Mouse (Mus musculus): ENCODE results near the gene Stk40.
A peak's percentile ranks its signal among the peaks of the same experiment; 100 is the strongest.
"Not testable (repeated sequence)": the region's sequence is repeated elsewhere in the genome, so short reads cannot be mapped to it uniquely, and the experiment has no call there.

Stk40 gene

GRCm38 (mm10) chr4:126156617-126157016 lies 52.9 kb downstream of the Stk40 start:
- DNase-seq (ENCODE audit: low spot score) = no peak

- no peak for DNase-seq (ENCODE audit: low spot score)
Observed at GRCm38 (mm10) chr4:126157562-126157961, 53.8 kb downstream of the Stk40 start.

GRCm38 (mm10) chr4:126159455-126159854 lies 55.7 kb downstream of the Stk40 start:
- DNase-seq (ENCODE audit: low spot score) = no peak

- no peak for DNase-seq (ENCODE audit: low spot score)
Observed at GRCm38 (mm10) chr4:126160981-126161380, 57.2 kb downstream of the Stk40 start.

- DNase-seq (ENCODE audit: low spot score) = no peak
Observed at GRCm38 (mm10) chr4:126161456-126161855, 57.7 kb downstream of the Stk40 start.

GRCm38 (mm10) chr4:126161986-126162385 lies 58.2 kb downstream of the Stk40 start:
- DNase-seq (ENCODE audit: low spot score) = no peak

GRCm38 (mm10) chr4:126162544-126163066 lies 58.8 kb downstream of the Stk40 start:
- DNase-seq (ENCODE audit: low spot score) = peak; percentile 95

GRCm38 (mm10) chr4:126163067-126163659 lies 59.4 kb downstream of the Stk40 start, which contains the start of gene Sh3d21:
Gene Sh3d21 (minus strand): TSS chr4:126163491.
- DNase-seq (ENCODE audit: low spot score) = peak; percentile 47

GRCm38 (mm10) chr4:126163685-126164084 lies 59.9 kb downstream of the Stk40 start:
- DNase-seq (ENCODE audit: low spot score) = no peak

GRCm38 (mm10) chr4:126165092-126165491 lies 61.3 kb downstream of the Stk40 start:
- DNase-seq (ENCODE audit: low spot score) = not testable (repeated sequence)

- peak; percentile 76 for DNase-seq (ENCODE audit: low spot score)
Observed at GRCm38 (mm10) chr4:126166084-126166483, 62.3 kb downstream of the Stk40 start.

- no peak for DNase-seq (ENCODE audit: low spot score)
Observed at GRCm38 (mm10) chr4:126168851-126169250, 65.1 kb downstream of the Stk40 start.

GRCm38 (mm10) chr4:126170737-126171136 lies 67.0 kb downstream of the Stk40 start:
- not testable (repeated sequence) for DNase-seq (ENCODE audit: low spot score)

GRCm38 (mm10) chr4:126173800-126174199 lies 70.0 kb downstream of the Stk40 start:
- no peak for DNase-seq (ENCODE audit: low spot score)

- DNase-seq (ENCODE audit: low spot score) = not testable (repeated sequence)
Observed at GRCm38 (mm10) chr4:126175980-126176379, 72.2 kb downstream of the Stk40 start.

- DNase-seq (ENCODE audit: low spot score) = peak; percentile 70
Observed at GRCm38 (mm10) chr4:126181170-126181957, 77.6 kb downstream of the Stk40 start.

GRCm38 (mm10) chr4:126183034-126183433 lies 79.3 kb downstream of the Stk40 start:
- no peak for DNase-seq (ENCODE audit: low spot score)

GRCm38 (mm10) chr4:126187096-126187495 lies 83.3 kb downstream of the Stk40 start:
- DNase-seq (ENCODE audit: low spot score) = no peak
